Mouse (Mus musculus) lung, embryonic 16.5 days (tissue): ENCODE measurements around the gene Amz2. TPM values are rescaled to one million over a fixed set of nuclear protein-coding genes. Genes with fewer than 3 reads are reported as not detected.

Experiments
- ATAC-seq: fragments of 200-750 bp; cut with Nextera tagmentation; 2 replicates; pipeline ENCODE4 v1.8.0; 2017; ENCODE audit warnings: low read depth, mild to moderate bottlenecking, moderate library complexity
- H3K27ac ChIP-seq: fragments of 300-500 bp; sonication (generic); 2 replicates; pipeline ENCODE4 v1.5.1; 2014; ENCODE audit warnings: mild to moderate bottlenecking, control low read depth, low read length
- H3K27me3 ChIP-seq: fragments of 300-500 bp; sonication (generic); 2 replicates; pipeline ENCODE4 v1.6.1; 2014; ENCODE audit warnings: low read depth, low read length, mixed read lengths; ENCODE audit not compliant: control insufficient read depth, insufficient read depth
- H3K36me3 ChIP-seq: fragments of 300-500 bp; sonication (generic); 2 replicates; pipeline ENCODE4 v1.6.1; 2014; ENCODE audit warnings: low read length; ENCODE audit not compliant: control insufficient read depth, insufficient read depth
- H3K4me1 ChIP-seq: fragments of 300-500 bp; sonication (generic); replicated peaks from 2 replicates; pipeline ENCODE4 v1.6.1; 2014; ENCODE audit warnings: low read length, mixed read lengths; ENCODE audit not compliant: control insufficient read depth, insufficient read depth
- H3K4me2 ChIP-seq: fragments of 300-500 bp; sonication (generic); 2 replicates; pipeline ENCODE4 v1.6.1; 2014; ENCODE audit warnings: low read depth, low read length, control low read depth
- H3K4me3 ChIP-seq: fragments of 300-500 bp; sonication (generic); 2 replicates; pipeline ENCODE4 v1.5.1; 2014; ENCODE audit warnings: mild to moderate bottlenecking, low read length, control low read depth
- H3K9ac ChIP-seq: fragments of 300-500 bp; sonication (generic); 2 replicates; pipeline ENCODE4 v1.6.1; 2014; ENCODE audit warnings: low read length, control low read depth
- H3K9me3 ChIP-seq: fragments of 300-500 bp; sonication (generic); 2 replicates; pipeline ENCODE4 v1.6.1; 2016; ENCODE audit warnings: low read length; ENCODE audit not compliant: control insufficient read depth
- WGBS: fragments of 180-500 bp; shearing (Covaris S2); extraction: QIAGEN DNeasy Blood & Tissue Kit; methylation state at CpG from one replicate; pipeline ENCODE4 v1.1.7; 2014; 5-methylcytosine and 5-hydroxymethylcytosine counted together
- polyA plus RNA-seq: library from polyadenylated mRNA; unstranded; fragments of >200 nt; fragmentation: Nextera tagmentation; extraction: Ambion mirVana; gene quantifications from 2 replicates; pipeline ENCODE4 v1.2.1, GENCODE M21; 2015

The Amz2 gene
- polyA plus RNA-seq, result 40.4 and 44.0 TPM in 2 replicates

- Histone ChIP-seq H3K4me3 (peak within 1 kb of the TSS; percentile 54), H3K9ac (peak within 1 kb of the TSS; percentile 67), H3K9me3 (peaks cover 4% of the 10 kb centered on the region; the same call in 1 of the 2 replicates), H3K4me2 (peak within 1 kb of the TSS; percentile 75), H3K36me3 (peaks cover 12% of the 10 kb centered on the region), H3K27me3 (no peaks in the 10 kb centered on the region), H3K27ac (peak within 1 kb of the TSS; percentile 82), H3K4me1 (peaks cover 5% of the 10 kb centered on the region; the same call in 1 of the 2 replicates)
- under 1% methylated on average over 64 of the region's 65 CpGs for WGBS
- ATAC-seq, result peak; percentile 97
Measured at GRCm38 (mm10) chr11:109425392-109426271, at the start of gene Amz2. Gene Amz2, plus strand, starts transcription at chr11:109425946.

GRCm38 (mm10) chr11:109376484-109377143 is 49.1 kb upstream of the Amz2 start:
- Histone ChIP-seq H3K4me3 (no peak overlapping the region), H3K9me3 (no peaks in the 10 kb centered on the region), H3K36me3 (0 out of 2 replicates have a peak, but pooled peaks cover 3% of the 10 kb centered on the region), H3K27ac (no peak overlapping the region), H3K4me2 (no peak overlapping the region), H3K27me3 (no peaks in the 10 kb centered on the region), H3K4me1 (peaks cover 23% of the 10 kb centered on the region), H3K9ac (no peak overlapping the region)
- WGBS, result 52% methylated on average over 7 of the region's 7 CpGs
- no peak for ATAC-seq

DNA sequence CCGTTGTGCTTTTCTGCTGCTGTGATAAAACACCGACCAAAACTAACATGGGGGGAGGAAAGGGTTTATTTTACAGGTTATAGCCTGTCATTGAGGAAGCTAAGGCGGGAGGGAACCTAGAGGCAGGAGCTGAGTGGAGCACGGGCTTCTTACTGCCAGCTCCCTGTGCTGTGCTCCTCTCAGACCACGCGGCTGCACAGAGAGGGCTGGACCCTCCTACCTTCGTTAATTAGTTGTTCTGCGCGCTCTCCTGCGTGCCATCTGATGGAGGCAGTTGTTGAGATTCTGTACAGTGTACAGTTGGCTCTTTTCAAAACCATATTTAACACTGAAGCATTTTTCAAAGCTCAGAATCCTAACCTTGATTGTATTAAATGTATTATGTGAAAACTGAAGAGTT is 48.3 kb upstream of the Amz2 start:
- no peak for ATAC-seq
- peaks cover 23% of the 10 kb centered on the region for H3K4me1 ChIP-seq
- H3K4me2 ChIP-seq, result no peak overlapping the region
- H3K27me3 ChIP-seq, result no peaks in the 10 kb centered on the region
- H3K36me3 ChIP-seq, result 0 out of 2 replicates have a peak, but pooled peaks cover 3% of the 10 kb centered on the region
- no peak overlapping the region for H3K4me3 ChIP-seq
- no peak overlapping the region for H3K9ac ChIP-seq
- no peak overlapping the region for H3K27ac ChIP-seq
- WGBS, result 48% methylated on average over 10 of the region's 10 CpGs
- H3K9me3 ChIP-seq, result no peaks in the 10 kb centered on the region

- H3K4me1 ChIP-seq, result peaks cover 23% of the 10 kb centered on the region
- ATAC-seq, result peak; percentile 49; the same call in 1 of the 2 replicates
Measured at GRCm38 (mm10) chr11:109378051-109378450, 47.7 kb upstream of the Amz2 start.

DNA sequence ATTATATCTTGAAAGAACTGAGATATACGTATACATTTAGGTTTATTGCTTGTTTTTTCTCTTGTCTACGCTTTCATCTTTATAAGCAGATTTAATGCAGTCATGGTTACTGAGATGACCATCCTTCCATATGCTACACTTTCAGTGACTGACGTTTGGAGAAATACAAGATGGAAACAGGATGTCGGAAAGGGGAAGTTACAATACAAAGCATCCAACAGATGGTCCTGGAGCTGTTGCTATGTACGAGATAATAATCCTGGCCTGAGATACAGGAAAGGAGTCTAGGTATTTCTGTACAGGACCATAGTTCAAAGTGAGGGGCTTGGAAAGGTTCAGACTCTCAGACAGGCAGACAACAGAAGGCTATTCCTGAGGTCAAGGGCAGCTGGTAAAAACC is 45.1 kb upstream of the Amz2 start:
- 69% methylated on average over 5 of the region's 5 CpGs for WGBS
- Histone ChIP-seq H3K4me3 (no peak overlapping the region), H3K27ac (no peak overlapping the region), H3K9me3 (no peaks in the 10 kb centered on the region), H3K4me2 (no peak overlapping the region), H3K27me3 (no peaks in the 10 kb centered on the region), H3K36me3 (no peaks in the 10 kb centered on the region), H3K4me1 (peaks cover 16% of the 10 kb centered on the region; the same call in 1 of the 2 replicates), H3K9ac (no peak overlapping the region)
- no peak for ATAC-seq

More at GRCm38 (mm10) chr11:109378051-109378450, 47.7 kb upstream of the Amz2 start:
- Histone ChIP-seq H3K4me2 (no peak overlapping the region), H3K9ac (no peak overlapping the region), H3K9me3 (no peaks in the 10 kb centered on the region), H3K27me3 (no peaks in the 10 kb centered on the region), H3K27ac (no peak overlapping the region), H3K4me3 (no peak overlapping the region), H3K36me3 (0 out of 2 replicates have a peak, but pooled peaks cover 3% of the 10 kb centered on the region)
- WGBS, result 47% methylated on average over 7 of the region's 7 CpGs

DNA sequence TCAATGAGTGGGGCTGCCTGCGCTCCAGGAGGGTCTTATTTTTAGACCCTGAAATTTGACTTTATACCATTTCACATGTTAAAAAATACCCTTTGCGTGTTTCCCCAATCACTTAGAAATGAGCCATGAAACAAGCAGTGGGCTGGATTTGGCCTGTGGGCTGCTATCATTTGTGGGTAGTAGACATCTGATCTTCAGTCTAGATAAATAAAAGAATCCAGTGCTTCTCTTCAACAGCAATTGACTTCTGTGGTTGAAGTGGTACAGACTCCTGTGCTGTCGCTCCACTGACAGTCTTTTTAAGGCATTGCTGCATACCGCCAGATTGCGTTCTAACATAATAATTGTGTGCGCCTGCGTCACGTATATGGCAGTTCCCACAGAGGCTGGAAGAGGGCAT is 40.5 kb upstream of the Amz2 start:
- WGBS, result 87% methylated on average over 8 of the region's 8 CpGs
- Histone ChIP-seq H3K4me3 (no peak overlapping the region), H3K9ac (no peak overlapping the region), H3K4me2 (no peak overlapping the region), H3K27ac (no peak overlapping the region), H3K4me1 (peaks cover 5% of the 10 kb centered on the region), H3K27me3 (no peaks in the 10 kb centered on the region), H3K36me3 (no peaks in the 10 kb centered on the region), H3K9me3 (no peaks in the 10 kb centered on the region)
- ATAC-seq, result no peak

DNA sequence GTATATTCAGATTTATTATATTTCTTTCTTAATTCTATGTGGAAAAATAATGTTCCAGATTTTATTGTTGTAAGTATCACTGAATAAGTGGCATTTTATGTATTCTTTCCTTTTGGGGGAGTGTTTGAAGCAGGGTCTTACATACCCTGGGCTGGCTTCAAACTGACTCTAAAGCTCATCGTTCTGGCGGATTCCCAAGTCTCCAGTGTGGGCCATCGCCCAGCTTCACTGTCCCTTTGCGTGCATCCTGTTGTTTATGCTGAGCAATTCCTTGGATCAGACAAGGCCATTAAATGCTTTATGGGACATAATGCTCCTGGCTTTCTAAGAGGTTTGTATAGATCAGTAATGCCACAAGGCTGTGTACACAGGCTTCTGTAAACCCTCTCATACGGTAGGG is 36.7 kb upstream of the Amz2 start:
- H3K9ac ChIP-seq, result no peak overlapping the region
- H3K4me1 ChIP-seq, result peaks cover 5% of the 10 kb centered on the region
- H3K27me3 ChIP-seq, result no peaks in the 10 kb centered on the region
- no peak for ATAC-seq
- no peak overlapping the region for H3K4me3 ChIP-seq
- H3K27ac ChIP-seq, result no peak overlapping the region
- no peak overlapping the region for H3K4me2 ChIP-seq
- 50% methylated on average over 5 of the region's 5 CpGs for WGBS
- H3K9me3 ChIP-seq, result no peaks in the 10 kb centered on the region
- 0 out of 2 replicates have a peak, but pooled peaks cover 2% of the 10 kb centered on the region for H3K36me3 ChIP-seq

DNA sequence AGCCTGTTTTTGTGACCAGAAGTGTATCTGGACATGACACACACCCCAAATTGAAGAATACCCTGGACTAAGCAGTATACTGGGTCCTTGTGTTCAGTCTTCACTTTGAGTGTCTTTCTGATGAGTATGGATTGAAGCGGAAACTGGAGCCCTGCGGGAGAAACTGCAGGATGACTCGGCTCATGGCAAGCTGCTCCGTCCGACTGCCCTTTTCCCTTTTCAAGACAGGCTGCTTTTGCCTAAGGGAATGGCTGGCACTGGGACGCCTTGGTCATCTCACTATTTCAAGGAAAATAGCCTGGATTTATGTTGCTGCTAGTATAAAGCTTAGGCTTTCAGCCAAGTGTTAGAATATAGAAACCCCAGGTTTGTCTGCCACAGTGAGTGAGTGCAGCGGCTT is 34.5 kb upstream of the Amz2 start:
- Histone ChIP-seq H3K27me3 (no peaks in the 10 kb centered on the region), H3K9me3 (no peaks in the 10 kb centered on the region), H3K4me1 (peaks cover 5% of the 10 kb centered on the region), H3K4me3 (no peak overlapping the region), H3K4me2 (no peak overlapping the region), H3K27ac (no peak overlapping the region), H3K36me3 (peaks cover 7% of the 10 kb centered on the region; the same call in 1 of the 2 replicates), H3K9ac (no peak overlapping the region)
- no peak for ATAC-seq
- 87% methylated on average over 7 of the region's 7 CpGs for WGBS

- H3K4me1 ChIP-seq, result peaks cover 5% of the 10 kb centered on the region
- H3K4me2 ChIP-seq, result no peak overlapping the region
- whole genome bisulfite sequencing, result 57% methylated on average over 7 of the region's 7 CpGs
- no peaks in the 10 kb centered on the region for H3K27me3 ChIP-seq
- no peak for ATAC-seq
- no peak overlapping the region for H3K27ac ChIP-seq
- no peaks in the 10 kb centered on the region for H3K9me3 ChIP-seq
- H3K36me3 ChIP-seq, result peaks cover 8% of the 10 kb centered on the region; the same call in 1 of the 2 replicates
- no peak overlapping the region for H3K4me3 ChIP-seq
- no peak overlapping the region for H3K9ac ChIP-seq
Measured at GRCm38 (mm10) chr11:109391760-109392159, 34.0 kb upstream of the Amz2 start.
